Mouse (Mus musculus) megakaryocyte, embryonic 14.5 days (primary cell): ENCODE data around the gene Akap10.

ENCODE experiments used
- FLI1 ChIP-seq: IDR thresholded peaks from 2 replicates; pipeline ENCODE4 v1.6.1; 2012; ENCODE audit warnings: low read length, inconsistent platforms, mixed read lengths
- GATA1 ChIP-seq: IDR thresholded peaks from 3 replicates; pipeline ENCODE4 v1.6.1; 2012; ENCODE audit warnings: mixed read lengths, low read length, inconsistent platforms, borderline replicate concordance

GRCm38 (mm10) chr11:61974106-61974707 is 44.2 kb upstream of the Akap10 start:
- TF ChIP-seq GATA1 (no peak), FLI1 (no peak)
